Mouse (Mus musculus) liver, postnatal 0 days (tissue): ENCODE data around the gene Rorb.

ENCODE experiments used
- CTCF ChIP-seq: sonication (generic); IDR thresholded peaks from 2 replicates; pipeline ENCODE4 v1.5.1; 2016; ENCODE audit warnings: antibody characterized with exemption, low read depth
- EP300 ChIP-seq: IDR thresholded peaks from 2 replicates; pipeline ENCODE4 v1.6.1; 2016; ENCODE audit warnings: antibody characterized with exemption, low read depth, mild to moderate bottlenecking

GRCm38 (mm10) chr19:19111428-19112170 lies 603 bp upstream of the Rorb start:
- TF ChIP-seq CTCF (no peak), EP300 (no peak)
